Mouse (Mus musculus) midbrain, postnatal 0 days (tissue): ENCODE measurements around the gene Slc9a5. TPM values are rescaled to one million over a fixed set of nuclear protein-coding genes. Genes with fewer than 3 reads are reported as not detected.

Experiments
- ATAC-seq: fragments of 200-750 bp; cut with Nextera tagmentation; 2 replicates; pipeline ENCODE4 v1.8.0; 2017; ENCODE audit warnings: moderate number of reproducible peaks, mild to moderate bottlenecking, moderate TSS enrichment, moderate library complexity; ENCODE audit not compliant: low FRiP score
- DNase-seq: peaks from one replicate; pipeline ENCODE4 v3.0.0-alpha.2; 2015; ENCODE audit warnings: low spot score
- H3K27ac ChIP-seq: fragments of 300-500 bp; sonication (generic); 2 replicates; pipeline ENCODE4 v1.5.1; 2014; ENCODE audit warnings: low read depth, mild to moderate bottlenecking, low read length, mixed read lengths
- H3K27me3 ChIP-seq: fragments of 300-500 bp; sonication (generic); 2 replicates; pipeline ENCODE4 v1.6.1; 2014; ENCODE audit warnings: low read length, control low read depth, mixed read lengths; ENCODE audit not compliant: insufficient read depth
- H3K36me3 ChIP-seq: fragments of 300-500 bp; sonication (generic); 2 replicates; pipeline ENCODE4 v1.6.1; 2014; ENCODE audit warnings: low read length, control low read depth, mixed read lengths; ENCODE audit not compliant: insufficient read depth
- H3K4me1 ChIP-seq: fragments of 300-500 bp; sonication (generic); 2 replicates; pipeline ENCODE4 v1.6.1; 2014; ENCODE audit warnings: mild to moderate bottlenecking, control low read depth, antibody characterized with exemption, low read length, mixed read lengths; ENCODE audit not compliant: insufficient read depth
- H3K4me2 ChIP-seq: fragments of 300-500 bp; sonication (generic); 2 replicates; pipeline ENCODE4 v1.6.1; 2014; ENCODE audit warnings: low read depth, mild to moderate bottlenecking, low read length, mixed read lengths; ENCODE audit not compliant: poor library complexity, severe bottlenecking
- H3K4me3 ChIP-seq: fragments of 300-500 bp; sonication (generic); 2 replicates; pipeline ENCODE4 v1.5.1; 2014; ENCODE audit warnings: low read depth, mild to moderate bottlenecking, low read length, moderate library complexity
- H3K9ac ChIP-seq: fragments of 300-500 bp; sonication (generic); replicated peaks from 2 replicates; pipeline ENCODE4 v1.6.1; 2014; ENCODE audit warnings: mild to moderate bottlenecking, low read length, moderate library complexity, mixed read lengths; ENCODE audit not compliant: poor library complexity, severe bottlenecking
- H3K9me3 ChIP-seq: fragments of 300-500 bp; sonication (generic); 2 replicates; pipeline ENCODE4 v1.6.1; 2016; ENCODE audit warnings: low read length, control low read depth
- CTCF ChIP-seq: IDR thresholded peaks from 2 replicates; pipeline ENCODE4 v1.5.1; 2016; ENCODE audit warnings: antibody characterized with exemption, mild to moderate bottlenecking
- WGBS: fragments of 180-500 bp; shearing (Covaris S2); extraction: QIAGEN DNeasy Blood & Tissue Kit; methylation state at CpG from one replicate; pipeline ENCODE4 v1.1.7; 2014; 5-methylcytosine and 5-hydroxymethylcytosine counted together
- microRNA counts: library from miRNA; unstranded; fragments of <30 nt; microRNA quantifications from one replicate; lab custom pipeline; 2015
- microRNA-seq: library from miRNA; unstranded; fragments of <30 nt; microRNA quantifications from one replicate; pipeline ENCODE4, GENCODE M21; 2016; ENCODE audit warnings: borderline number of aligned reads
- polyA plus RNA-seq: library from polyadenylated mRNA; unstranded; fragments of >200 nt; fragmentation: Nextera tagmentation; extraction: Ambion mirVana; gene quantifications from 2 replicates; pipeline ENCODE4 v1.2.1, GENCODE M21; 2015
- total RNA-seq: library from RNA; depleted of rRNA; stranded (reverse); fragments of >200 nt; gene quantifications from 2 replicates; pipeline ENCODE4 v1.2.3, GENCODE M21; 2014; rRNA removed

The Slc9a5 gene
- total and polyA plus RNA-seq, 2 experiments from 2014 or later: 14.4 to 28.4 TPM

DNA sequence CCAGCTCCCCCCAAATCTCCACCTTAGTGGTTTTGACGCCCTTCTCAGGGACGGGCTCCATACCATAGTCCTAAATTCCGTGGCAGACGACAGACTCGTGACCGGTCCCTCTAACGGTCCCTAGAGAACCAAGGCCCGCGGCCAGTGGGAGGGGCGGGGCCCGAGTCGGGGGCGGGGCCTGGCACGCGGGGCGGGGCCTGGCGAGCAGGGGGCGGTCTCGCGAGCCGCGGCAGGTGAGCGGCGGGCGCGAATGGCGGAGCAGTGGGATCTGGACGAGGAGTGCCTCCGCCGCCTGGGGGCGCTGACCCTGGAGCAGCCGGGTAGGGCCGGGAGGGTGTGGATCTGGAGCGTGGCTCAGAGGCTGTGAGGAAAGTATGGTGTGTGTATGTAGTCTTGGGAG lies 64.7 kb downstream of the Slc9a5 start, which contains the start of the genes Kctd19 and Lrrc36:
TSS of gene Kctd19 (minus strand) at position 112 of the 400 bp plus-strand sequence.
TSS of gene Lrrc36 (plus strand) at position 181 of the 400 bp plus-strand sequence.
- no peaks in the 10 kb centered on the region for H3K9me3 ChIP-seq
- peak; percentile 26 for DNase-seq
- peak; percentile 45 for TF ChIP-seq CTCF
- no peaks in the 10 kb centered on the region for H3K27me3 ChIP-seq
- H3K9ac ChIP-seq: 0 out of 2 replicates have a peak within 1 kb of the TSS, but pooled peaks have one; percentile 33
- peak within 1 kb of the TSS; percentile 67 for H3K4me2 ChIP-seq
- H3K36me3 ChIP-seq: no peaks in the 10 kb centered on the region
- H3K27ac ChIP-seq: no peak within 1 kb of the TSS
- ATAC-seq: peak; percentile 65; the same call in 1 of the 2 replicates
- peaks cover 4% of the 10 kb centered on the region; the same call in 1 of the 2 replicates for H3K4me1 ChIP-seq
- whole genome bisulfite sequencing: 1% methylated on average over 33 of the region's 34 CpGs
- H3K4me3 ChIP-seq: peak within 1 kb of the TSS; percentile 37

DNA sequence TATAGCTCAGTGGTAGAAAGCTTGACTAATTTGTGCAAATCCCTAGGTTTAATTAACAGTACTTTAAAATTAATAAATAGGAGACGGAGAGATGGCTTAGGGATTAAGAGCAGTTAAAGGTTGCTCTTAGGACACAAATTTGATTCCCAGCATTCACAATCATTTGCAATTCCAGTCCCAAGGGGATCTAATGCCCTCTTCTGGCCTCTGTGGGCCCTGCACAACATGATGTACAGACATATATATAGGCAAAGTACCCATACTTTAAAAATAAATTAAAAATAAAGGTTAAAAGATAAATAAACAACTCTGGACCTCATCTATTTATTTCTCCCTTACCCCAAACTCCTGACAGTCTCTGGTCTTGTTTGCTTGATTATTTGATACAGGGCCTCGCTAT lies 70.3 kb downstream of the Slc9a5 start:
- H3K9me3 ChIP-seq: no peaks in the 10 kb centered on the region
- H3K4me1 ChIP-seq: no peaks in the 10 kb centered on the region
- DNase-seq (no peak), ATAC-seq (no peak)
- no peak overlapping the region for H3K27ac ChIP-seq
- WGBS: 74% methylated on average over 2 of the region's 2 CpGs
- H3K4me3 ChIP-seq: no peak overlapping the region
- 0 out of 2 replicates have a peak, but pooled peaks have one; percentile 14 for TF ChIP-seq CTCF
- H3K27me3 ChIP-seq: no peaks in the 10 kb centered on the region
- H3K36me3 ChIP-seq: no peaks in the 10 kb centered on the region
- H3K4me2 ChIP-seq: no peak overlapping the region
- H3K9ac ChIP-seq: no peak overlapping the region

MicroRNAs within 50 kb of the gene (microRNA counts, 519-probe panel; counts per million panel counts)
- 3,684 counts per million, percentile 78 among the panel's probes with 10 or more counts for microRNA mmu-miR-328 (lab: Ali Mortazavi, UCI)

Small RNAs within 50 kb of the gene (microRNA-seq; reads per million reads assigned to microRNA genes)
- not detected for gene Gm27320
- 514 reads per million, percentile 65 among the genes with 10 or more reads in this experiment for gene Mir328

Other genes with a start within 250 kb of the Slc9a5 start
- gene Ces4a, start 217.0 kb upstream of the Slc9a5 start, total RNA-seq: not detected in 2 replicates
- gene Ces4a, start 217.0 kb upstream of the Slc9a5 start, polyA plus RNA-seq: 0.06 TPM in 1 of 2 replicates, not detected in the other
- gene Cbfb, start 178.2 kb upstream of the Slc9a5 start, total RNA-seq: 43.9 and 46.1 TPM in 2 replicates
- gene Cbfb, start 178.2 kb upstream of the Slc9a5 start, polyA plus RNA-seq: 16.2 and 17.5 TPM in 2 replicates
- gene D230025D16Rik, start 123.7 kb upstream of the Slc9a5 start, total RNA-seq: 33.6 and 36.7 TPM in 2 replicates
- 24.6 and 28.3 TPM in 2 replicates for gene D230025D16Rik, start 123.7 kb upstream of the Slc9a5 start, polyA plus RNA-seq
- 14.2 and 17.5 TPM in 2 replicates for gene B3gnt9, start 93.7 kb upstream of the Slc9a5 start, total RNA-seq
- gene B3gnt9, start 93.7 kb upstream of the Slc9a5 start, polyA plus RNA-seq: 9.5 and 11.5 TPM in 2 replicates
- 7.5 and 8.3 TPM in 2 replicates for gene Tradd, start 84.2 kb upstream of the Slc9a5 start, total RNA-seq
- gene Tradd, start 84.2 kb upstream of the Slc9a5 start, polyA plus RNA-seq: 7.4 and 8.0 TPM in 2 replicates
- 0.52 and 0.77 TPM in 2 replicates for gene Fbxl8, start 84.2 kb upstream of the Slc9a5 start, total RNA-seq
- gene Fbxl8, start 84.2 kb upstream of the Slc9a5 start, polyA plus RNA-seq: 0.83 and 0.85 TPM in 2 replicates
- gene Hsf4, start 79.0 kb upstream of the Slc9a5 start, total RNA-seq: 0.33 TPM in 1 of 2 replicates, not detected in the other
- gene Hsf4, start 79.0 kb upstream of the Slc9a5 start, polyA plus RNA-seq: 0.43 and 0.59 TPM in 2 replicates
- gene Nol3, start 72.7 kb upstream of the Slc9a5 start, total RNA-seq: 2.0 and 2.3 TPM in 2 replicates
- 6.5 and 8.1 TPM in 2 replicates for gene Nol3, start 72.7 kb upstream of the Slc9a5 start, polyA plus RNA-seq
- 63.6 and 79.2 TPM in 2 replicates for gene 4931428F04Rik, start 59.0 kb upstream of the Slc9a5 start, total RNA-seq
- 131 and 132 TPM in 2 replicates for gene 4931428F04Rik, start 59.0 kb upstream of the Slc9a5 start, polyA plus RNA-seq
- 2.0 and 5.1 TPM in 2 replicates for gene Exoc3l, start 52.7 kb upstream of the Slc9a5 start, total RNA-seq
- gene Exoc3l, start 52.7 kb upstream of the Slc9a5 start, polyA plus RNA-seq: 6.8 and 6.9 TPM in 2 replicates
- 28.2 and 35.7 TPM in 2 replicates for gene E2f4, start 51.2 kb upstream of the Slc9a5 start, total RNA-seq
- 29.1 and 29.3 TPM in 2 replicates for gene E2f4, start 51.2 kb upstream of the Slc9a5 start, polyA plus RNA-seq
- 0.71 and 1.3 TPM in 2 replicates for gene Elmo3, start 43.2 kb upstream of the Slc9a5 start, total RNA-seq
- 0.81 and 1.3 TPM in 2 replicates for gene Elmo3, start 43.2 kb upstream of the Slc9a5 start, polyA plus RNA-seq
- 2.5 and 4.5 TPM in 2 replicates for gene Lrrc29, start 22.6 kb upstream of the Slc9a5 start, total RNA-seq
- gene Lrrc29, start 22.6 kb upstream of the Slc9a5 start, polyA plus RNA-seq: 2.1 and 2.4 TPM in 2 replicates
- 81.3 and 88.4 TPM in 2 replicates for gene Tmem208, start 22.5 kb upstream of the Slc9a5 start, total RNA-seq
- gene Tmem208, start 22.5 kb upstream of the Slc9a5 start, polyA plus RNA-seq: 129 and 152 TPM in 2 replicates
- 3.8 and 4.4 TPM in 2 replicates for gene Fhod1, start 890 bp upstream of the Slc9a5 start, total RNA-seq
- gene Fhod1, start 890 bp upstream of the Slc9a5 start, polyA plus RNA-seq: 0.48 and 0.56 TPM in 2 replicates
- 6.3 and 8.7 TPM in 2 replicates for gene Plekhg4, start 24.4 kb downstream of the Slc9a5 start, total RNA-seq
- gene Plekhg4, start 24.4 kb downstream of the Slc9a5 start, polyA plus RNA-seq: 1.7 and 2.5 TPM in 2 replicates
- gene Kctd19, start 64.7 kb downstream of the Slc9a5 start, total RNA-seq: 0.09 and 0.16 TPM in 2 replicates
- 0.27 TPM in 2 replicates for gene Kctd19, start 64.7 kb downstream of the Slc9a5 start, polyA plus RNA-seq
- 0.28 and 0.93 TPM in 2 replicates for gene Lrrc36, start 64.7 kb downstream of the Slc9a5 start, total RNA-seq
- gene Lrrc36, start 64.7 kb downstream of the Slc9a5 start, polyA plus RNA-seq: 0.86 and 0.99 TPM in 2 replicates
- gene Tppp3, start 122.7 kb downstream of the Slc9a5 start, total RNA-seq: 75.0 and 82.8 TPM in 2 replicates
- 159 and 164 TPM in 2 replicates for gene Tppp3, start 122.7 kb downstream of the Slc9a5 start, polyA plus RNA-seq
- 32.9 and 47.2 TPM in 2 replicates for gene Zdhhc1, start 148.1 kb downstream of the Slc9a5 start, total RNA-seq
- gene Zdhhc1, start 148.1 kb downstream of the Slc9a5 start, polyA plus RNA-seq: 27.3 and 27.9 TPM in 2 replicates
- 0.57 and 0.88 TPM in 2 replicates for gene Hsd11b2, start 169.9 kb downstream of the Slc9a5 start, total RNA-seq
- 1.3 and 1.9 TPM in 2 replicates for gene Hsd11b2, start 169.9 kb downstream of the Slc9a5 start, polyA plus RNA-seq
- 214 and 238 TPM in 2 replicates for gene Atp6v0d1, start 217.2 kb downstream of the Slc9a5 start, total RNA-seq
- gene Atp6v0d1, start 217.2 kb downstream of the Slc9a5 start, polyA plus RNA-seq: 272 and 300 TPM in 2 replicates